Mouse (Mus musculus) erythroid progenitor cell, adult 5-6 weeks (primary cell): ENCODE measurements around the gene Cops8. TPM values are rescaled to one million over a fixed set of nuclear protein-coding genes. Genes with fewer than 3 reads are reported as not detected.

Experiments
- ATAC-seq: replicated peaks from 2 replicates; pipeline ENCODE4 v1.8.0; 2016; ENCODE audit warnings: moderate number of reproducible peaks, mild to moderate bottlenecking, moderate TSS enrichment, inconsistent platforms; ENCODE audit not compliant: poor library complexity, low FRiP score, severe bottlenecking
- total RNA-seq, 2 experiments: library from RNA; stranded (forward) in 1 of 2; stranded (reverse) in 1 of 2; fragments of 150-400 nt in 1 of 2; fragments of 186-747, 209-891 nt in 1 of 2; gene quantifications; 2 replicates each; pipeline versions ENCODE4 v1.2.3 to v1.2.4; 2015 to 2017; ENCODE audit warnings: low replicate concordance in 2 of 2

Gene Cops8
- total RNA-seq, 2 experiments from 2014 or later = 19.7 to 20.8 TPM

DNA sequence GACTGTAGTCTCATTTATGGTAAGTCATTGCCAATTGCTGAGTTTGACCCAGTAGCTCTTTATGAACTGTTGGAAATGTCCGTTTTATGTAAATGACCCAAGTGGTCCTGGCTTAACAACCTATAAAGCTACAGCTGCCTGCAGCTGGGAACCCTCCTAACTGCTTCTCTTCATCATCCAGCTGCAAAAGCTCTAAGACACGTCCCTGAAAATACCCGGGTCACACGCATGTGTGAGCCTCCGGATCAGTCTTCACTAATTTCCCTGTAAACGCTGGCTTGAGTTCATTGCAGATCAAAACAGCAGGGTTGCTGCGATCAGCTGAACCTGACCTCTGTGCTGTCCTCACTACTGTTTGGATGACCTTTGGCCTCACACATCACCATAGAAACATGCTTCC lies 35.6 kb downstream of the Cops8 start:
- no peak for ATAC-seq

GRCm38 (mm10) chr1:90650781-90651437 lies 48.1 kb downstream of the Cops8 start:
- no peak for ATAC-seq

DNA sequence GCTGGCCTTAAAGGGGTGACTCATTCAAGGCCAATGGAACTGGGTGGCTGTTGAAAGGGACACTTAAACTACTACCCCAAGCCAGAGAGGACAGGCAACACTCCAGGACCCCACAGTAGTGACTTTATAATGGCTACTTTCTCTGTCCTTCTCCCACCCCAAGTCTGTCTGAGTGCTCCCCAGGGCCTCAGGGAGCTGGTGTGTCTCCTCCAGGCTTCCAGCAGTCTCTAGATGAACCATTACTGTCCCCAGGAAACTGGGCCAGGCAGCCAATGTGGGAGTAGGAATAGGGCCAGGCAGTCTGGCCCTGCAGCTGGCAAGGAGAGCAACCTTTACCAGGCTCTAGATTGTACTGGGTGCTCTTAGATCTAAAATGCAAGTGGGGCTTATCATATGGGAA lies 49.0 kb downstream of the Cops8 start:
- ATAC-seq = no peak

DNA sequence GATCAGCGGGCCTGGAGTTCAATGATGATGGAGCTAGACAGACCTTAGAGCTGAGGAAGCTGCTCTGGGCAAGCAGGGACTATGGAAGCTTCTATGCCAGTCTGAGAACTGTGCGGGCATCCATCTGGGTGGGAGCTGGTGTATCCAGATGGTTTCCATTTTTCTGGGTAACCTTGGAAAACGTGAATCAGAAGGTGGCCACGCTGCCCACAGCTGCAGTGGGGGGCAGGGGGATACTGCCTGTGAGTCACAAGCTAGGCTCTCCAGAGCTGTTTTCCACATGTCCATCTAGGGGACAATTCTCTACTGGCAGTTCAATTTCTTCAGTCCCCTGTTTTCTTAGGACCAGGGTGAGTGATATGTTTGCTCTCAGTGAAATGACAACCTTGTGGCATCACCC lies 49.8 kb downstream of the Cops8 start:
- ATAC-seq = no peak

DNA sequence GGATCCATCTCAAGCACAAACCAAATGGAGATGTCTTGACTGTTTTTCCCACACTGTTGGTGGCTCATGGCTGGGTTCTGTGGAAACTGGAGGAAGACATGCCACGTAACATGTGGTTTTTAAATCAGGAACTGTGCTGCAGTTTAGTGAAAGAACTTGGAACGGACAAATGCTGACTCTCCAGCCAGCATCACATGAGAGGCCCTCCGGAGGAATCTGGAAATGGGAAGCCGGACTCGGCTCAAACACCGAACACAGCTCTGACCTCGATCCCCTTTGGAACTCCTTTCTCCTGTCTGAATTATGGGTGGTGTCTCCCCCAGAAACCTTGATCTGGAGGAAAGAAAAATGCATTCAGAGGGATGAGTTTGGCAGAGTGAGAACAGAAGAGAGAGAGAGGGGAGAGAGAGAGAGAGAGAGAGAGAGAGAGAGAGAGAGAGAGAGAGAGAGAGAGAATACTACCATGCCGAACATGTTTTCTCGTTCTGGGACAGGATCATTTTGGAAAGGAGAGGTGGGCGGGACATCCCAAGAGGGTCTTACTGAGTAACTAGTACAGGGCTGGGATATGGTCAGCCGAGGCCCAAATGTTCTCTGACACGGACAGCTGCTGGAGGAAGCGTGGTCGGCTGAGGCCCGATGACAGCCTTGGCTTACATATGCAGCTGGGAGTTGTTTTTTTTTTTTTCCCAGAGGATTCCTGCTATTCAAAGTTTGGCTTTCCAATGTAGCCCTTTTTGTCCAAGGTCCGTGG lies 53.9 kb downstream of the Cops8 start:
- no peak for ATAC-seq

- no peak for ATAC-seq
Measured at GRCm38 (mm10) chr1:90657292-90658050, 54.7 kb downstream of the Cops8 start.

- ATAC-seq = no peak
Measured at GRCm38 (mm10) chr1:90658581-90658980, 55.8 kb downstream of the Cops8 start.

DNA sequence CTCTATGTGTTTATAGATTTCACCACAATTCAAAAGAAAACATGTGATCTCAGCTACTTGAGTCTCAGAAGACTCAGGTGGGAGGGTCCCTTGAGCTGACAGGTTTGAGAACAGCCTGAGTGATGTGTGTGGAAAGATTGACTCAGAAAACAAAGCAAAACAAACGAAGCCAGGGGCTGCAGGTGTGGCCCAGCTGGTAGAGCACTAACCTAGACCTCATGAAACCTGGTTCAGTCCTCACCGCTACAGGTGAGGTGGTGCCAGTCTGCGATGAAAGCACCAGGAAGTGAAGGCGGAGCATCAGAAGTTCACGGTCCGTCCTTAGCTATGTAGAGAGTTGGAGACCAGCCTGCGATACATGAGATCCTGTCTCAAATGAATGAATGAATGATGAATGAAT lies 57.4 kb downstream of the Cops8 start:
- no peak for ATAC-seq

DNA sequence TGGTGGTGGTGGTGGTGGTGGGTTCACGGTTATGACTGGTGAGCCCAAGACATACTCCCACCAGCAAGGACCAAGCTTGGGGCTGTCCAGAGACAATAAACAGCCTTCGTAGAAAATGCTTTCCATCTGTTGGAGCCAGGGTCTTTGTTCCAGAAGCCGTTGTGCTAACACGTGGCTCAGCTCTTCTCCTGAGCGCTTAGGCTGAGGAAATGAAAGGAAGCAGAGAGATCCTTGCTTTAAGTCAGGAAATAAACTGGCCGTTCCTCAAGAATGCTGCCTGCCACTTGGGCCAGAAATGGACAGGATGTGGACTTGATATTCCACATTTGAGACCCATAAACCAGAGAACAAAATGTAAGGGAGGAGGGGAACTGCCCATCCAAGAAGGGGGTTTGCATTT lies 59.7 kb downstream of the Cops8 start:
- ATAC-seq = no peak

Other genes with a start within 250 kb of the Cops8 start
- gene Col6a3, start 241.0 kb downstream of the Cops8 start, total RNA-seq (2015; ENCODE audit: low replicate concordance) = not detected in 2 replicates
- gene Col6a3, start 241.0 kb downstream of the Cops8 start, total RNA-seq (2017; ENCODE audit: low replicate concordance) = 0.13 TPM in 1 of 2 replicates, not detected in the other